Mouse (Mus musculus) neutrophil, adult 65 days (primary cell): ENCODE results near the gene Olfr452. TPM values are rescaled to one million over a fixed set of nuclear protein-coding genes. Genes with fewer than 3 reads are reported as not detected.

Experiments used
- total RNA-seq: library from RNA; stranded (reverse); gene quantifications from 2 replicates; pipeline ENCODE4 v1.2.4, GENCODE M21; 2023

The Olfr452 gene
- not detected in 2 replicates for total RNA-seq

DNA sequence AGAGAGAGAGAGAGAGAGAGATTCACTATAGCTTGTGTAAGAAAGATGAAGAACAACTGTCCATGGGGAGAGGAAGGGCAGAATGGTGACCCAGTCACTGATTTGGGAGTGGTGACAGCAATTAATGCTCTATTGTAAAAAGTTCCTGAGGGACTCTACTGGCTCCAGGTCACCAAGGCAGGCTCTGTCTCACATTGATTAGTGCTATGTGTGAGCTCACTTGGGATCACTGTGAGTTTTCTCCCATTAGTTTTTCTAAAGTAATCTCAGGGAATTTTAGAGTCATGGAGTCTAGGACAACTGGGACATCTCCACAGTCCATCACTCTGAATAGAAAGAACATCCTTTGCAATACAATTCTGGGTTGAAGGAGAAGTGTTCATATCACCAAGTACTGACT is at the start of gene Olfr452:
Gene Olfr452, plus strand, starts transcription at position 301 of the 400 bp plus-strand sequence.

GRCm38 (mm10) chr6:42739071-42739470 is 45.8 kb upstream of the Olfr452 start, which contains the start of gene Olfr453:
Olfr453 (plus strand) TSS chr6:42739371.

DNA sequence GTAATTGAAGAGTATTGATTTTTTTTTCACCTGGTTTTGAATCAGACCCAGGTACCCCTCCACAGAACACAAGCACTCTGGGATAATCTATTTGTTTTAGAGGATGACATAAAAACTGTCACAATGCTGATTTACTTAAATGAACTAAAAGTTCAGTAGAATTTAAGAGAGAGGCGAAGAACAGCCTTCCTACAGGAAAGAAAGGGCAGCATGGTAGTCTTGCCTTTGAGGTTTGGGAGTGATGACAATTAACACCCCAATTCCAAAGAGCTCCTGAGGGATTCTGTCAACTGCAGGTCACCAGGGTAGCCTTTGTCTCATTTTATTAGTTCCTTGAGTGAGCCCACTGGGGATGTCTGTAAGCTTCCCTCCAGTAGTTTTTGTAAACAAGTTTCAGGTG is 28.8 kb upstream of the Olfr452 start, which contains the start of gene Olfr38:
Gene Olfr38, plus strand, starts transcription at position 301 of the 400 bp plus-strand sequence.

DNA sequence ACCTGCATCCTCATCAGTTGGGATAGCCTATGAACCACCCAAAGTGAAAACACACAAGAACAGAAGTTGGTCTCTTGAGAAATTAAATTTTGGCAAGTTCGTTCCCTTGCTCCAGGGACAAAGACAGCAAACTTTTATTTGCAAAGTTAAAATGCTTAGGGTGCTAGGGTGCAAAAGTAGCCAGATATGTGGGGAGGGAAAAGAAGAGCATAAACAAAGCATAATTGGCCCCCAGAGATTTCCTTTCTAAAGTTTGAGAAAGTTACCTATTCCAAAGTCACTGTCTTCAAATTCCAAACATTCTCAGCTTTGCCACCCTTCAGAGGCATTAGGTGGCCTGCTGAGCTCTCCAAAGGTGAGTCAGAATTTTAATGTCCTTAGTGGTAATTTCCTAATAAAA is 26.7 kb downstream of the Olfr452 start, which contains the start of gene Olfr450:
Gene Olfr450, plus strand, starts transcription at position 301 of the 400 bp plus-strand sequence.

GRCm38 (mm10) chr6:42834084-42834483 is 49.2 kb downstream of the Olfr452 start, which contains the start of gene Olfr449:
Olfr449 (plus strand) TSS chr6:42834384.

Other genes with a start within 250 kb of the Olfr452 start
- not detected in 2 replicates for gene Olfr455, start 237.5 kb upstream of the Olfr452 start, total RNA-seq
- not detected in 2 replicates for gene Tcaf3, start 187.4 kb upstream of the Olfr452 start, total RNA-seq
- 0.22 TPM in 1 of 2 replicates, not detected in the other for gene Tcaf2, start 139.8 kb upstream of the Olfr452 start, total RNA-seq
- gene Tcaf1, start 75.0 kb upstream of the Olfr452 start, total RNA-seq, result not detected in 2 replicates
- gene Olfr453, start 45.7 kb upstream of the Olfr452 start, total RNA-seq, result not detected in 2 replicates
- gene Olfr38, start 28.7 kb upstream of the Olfr452 start, total RNA-seq, result not detected in 2 replicates
- gene Olfr450, start 26.8 kb downstream of the Olfr452 start, total RNA-seq, result not detected in 2 replicates
- not detected in 2 replicates for gene Olfr449, start 49.3 kb downstream of the Olfr452 start, total RNA-seq
- not detected in 2 replicates for gene Olfr448, start 105.3 kb downstream of the Olfr452 start, total RNA-seq
- gene Olfr447, start 123.8 kb downstream of the Olfr452 start, total RNA-seq, result not detected in 2 replicates
- gene Olfr446, start 136.3 kb downstream of the Olfr452 start, total RNA-seq, result not detected in 2 replicates
- gene Olfr444, start 164.0 kb downstream of the Olfr452 start, total RNA-seq, result not detected in 2 replicates